Mouse (Mus musculus): Measurements from ENCODE around the gene Pde4b. TPM values are rescaled to one million over a fixed set of nuclear protein-coding genes. Genes with fewer than 3 reads are reported as not detected.
A peak's percentile ranks its signal among the peaks of the same experiment; 100 is the strongest.

The Pde4b gene
- polyA plus RNA-seq, 1 experiment = 19.0 TPM

DNA sequence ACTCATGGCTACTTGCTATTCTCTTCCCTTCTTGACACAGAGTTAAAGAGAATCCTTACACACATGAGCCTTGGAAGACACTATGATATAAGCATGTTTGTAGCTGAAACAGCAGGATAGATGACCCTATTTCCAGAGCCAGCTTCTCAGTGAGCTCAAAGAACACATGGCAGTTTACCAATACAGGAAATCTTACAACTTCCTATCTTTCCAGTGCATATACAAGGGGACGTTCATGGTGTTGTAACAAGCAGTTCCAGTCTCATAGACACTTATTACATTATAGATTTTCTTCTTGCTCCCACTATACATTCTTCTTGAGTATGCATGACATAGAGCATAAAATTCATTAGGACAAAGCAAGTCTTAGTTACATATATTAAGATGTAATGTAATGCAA, 146.3 kb downstream of the Pde4b start:
- Histone ChIP-seq H3K4me1 (ENCODE audit: control insufficient read depth, insufficient read depth, low read length) (peaks cover 3% of the 10 kb centered on the region; the same call in 1 of the 2 replicates), H3K27ac (ENCODE audit: insufficient read depth, low read length) (no peak overlapping the region), H3K4me3 (ENCODE audit: insufficient read depth, low read length) (no peak overlapping the region)
- no peak for TF ChIP-seq CTCF (IDR thresholded peaks at IDR 0.05; ENCODE audit: borderline replicate concordance, insufficient read depth, low read length)
- no peak for TF ChIP-seq POLR2A (IDR thresholded peaks at IDR 0.05; ENCODE audit: low read depth, low read length)

DNA sequence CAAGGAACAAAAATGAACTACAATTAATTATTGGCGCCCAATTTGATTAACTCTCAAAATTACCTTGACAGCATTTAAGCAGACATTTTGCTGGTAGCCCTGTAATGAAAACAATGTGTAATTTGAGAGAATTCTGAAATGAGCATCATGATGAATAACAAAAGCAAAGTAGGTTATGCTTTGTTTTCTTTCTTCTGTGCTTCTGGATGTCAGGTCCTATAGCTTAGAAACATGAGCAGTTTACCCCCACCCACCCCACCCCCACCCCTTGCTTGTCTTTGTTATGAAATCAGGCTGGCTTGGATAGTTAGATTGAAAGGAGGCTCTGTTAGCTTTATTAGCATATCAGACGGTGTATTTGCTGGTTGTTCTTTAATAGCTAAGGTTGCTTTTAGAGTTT, 147.8 kb downstream of the Pde4b start:
- H3K27ac ChIP-seq (ENCODE audit: insufficient read depth, low read length) = no peak overlapping the region
- no peak overlapping the region for H3K4me3 ChIP-seq (ENCODE audit: insufficient read depth, low read length)
- peaks cover 3% of the 10 kb centered on the region; the same call in 1 of the 2 replicates for H3K4me1 ChIP-seq (ENCODE audit: control insufficient read depth, insufficient read depth, low read length)
- TF ChIP-seq POLR2A (IDR thresholded peaks at IDR 0.05; ENCODE audit: low read depth, low read length) (no peak), CTCF (IDR thresholded peaks at IDR 0.05; ENCODE audit: borderline replicate concordance, insufficient read depth, low read length) (no peak)

GRCm38 (mm10) chr4:102239102-102239501, 151.8 kb downstream of the Pde4b start:
- Histone ChIP-seq H3K4me1 (ENCODE audit: control insufficient read depth, insufficient read depth, low read length) (peaks cover 3% of the 10 kb centered on the region; the same call in 1 of the 2 replicates), H3K4me3 (ENCODE audit: insufficient read depth, low read length) (no peak overlapping the region), H3K27ac (ENCODE audit: insufficient read depth, low read length) (no peak overlapping the region)
- TF ChIP-seq POLR2A (IDR thresholded peaks at IDR 0.05; ENCODE audit: low read depth, low read length) (no peak), CTCF (IDR thresholded peaks at IDR 0.05; ENCODE audit: borderline replicate concordance, insufficient read depth, low read length) (no peak)

DNA sequence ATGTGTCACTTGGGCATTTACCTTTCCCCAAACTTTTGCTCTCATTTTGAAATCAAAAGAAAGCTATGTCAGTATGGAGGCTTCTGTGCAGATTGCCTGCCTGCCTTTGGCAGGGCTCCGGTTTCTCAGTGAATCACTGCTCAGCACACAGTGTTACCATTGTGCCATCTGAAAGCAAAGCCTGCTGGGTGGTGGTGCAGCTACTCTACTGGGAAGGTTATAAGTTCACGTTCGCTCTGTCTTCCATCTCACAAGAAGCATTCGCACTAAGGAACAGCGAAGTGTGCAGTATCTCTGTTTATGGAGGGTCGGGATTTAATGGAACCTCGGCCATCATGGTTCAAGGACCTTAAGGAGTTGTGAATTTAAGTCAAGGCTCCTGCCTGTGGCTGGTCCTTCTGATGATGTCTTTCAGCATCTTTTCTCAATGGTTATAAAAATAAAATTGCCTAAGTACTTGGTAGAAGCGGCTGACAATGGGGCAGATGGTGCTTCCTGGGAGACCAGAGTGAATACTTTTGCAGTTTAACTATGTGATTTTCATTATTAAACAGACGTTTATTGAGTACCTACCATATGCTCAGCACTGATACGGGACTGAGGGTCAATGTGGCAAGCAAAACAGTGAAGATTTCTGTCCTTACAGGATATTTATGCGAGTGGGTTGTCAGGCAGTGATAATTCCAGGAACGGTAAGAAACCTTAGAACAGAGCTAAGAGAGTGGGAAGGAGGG, 152.5 kb downstream of the Pde4b start:
- peaks cover 3% of the 10 kb centered on the region; the same call in 1 of the 2 replicates for H3K4me1 ChIP-seq (ENCODE audit: control insufficient read depth, insufficient read depth, low read length)
- no peak overlapping the region for H3K4me3 ChIP-seq (ENCODE audit: insufficient read depth, low read length)
- no peak overlapping the region for H3K27ac ChIP-seq (ENCODE audit: insufficient read depth, low read length)
- TF ChIP-seq POLR2A (IDR thresholded peaks at IDR 0.05; ENCODE audit: low read depth, low read length) = no peak
- no peak for TF ChIP-seq CTCF (IDR thresholded peaks at IDR 0.05; ENCODE audit: borderline replicate concordance, insufficient read depth, low read length)

DNA sequence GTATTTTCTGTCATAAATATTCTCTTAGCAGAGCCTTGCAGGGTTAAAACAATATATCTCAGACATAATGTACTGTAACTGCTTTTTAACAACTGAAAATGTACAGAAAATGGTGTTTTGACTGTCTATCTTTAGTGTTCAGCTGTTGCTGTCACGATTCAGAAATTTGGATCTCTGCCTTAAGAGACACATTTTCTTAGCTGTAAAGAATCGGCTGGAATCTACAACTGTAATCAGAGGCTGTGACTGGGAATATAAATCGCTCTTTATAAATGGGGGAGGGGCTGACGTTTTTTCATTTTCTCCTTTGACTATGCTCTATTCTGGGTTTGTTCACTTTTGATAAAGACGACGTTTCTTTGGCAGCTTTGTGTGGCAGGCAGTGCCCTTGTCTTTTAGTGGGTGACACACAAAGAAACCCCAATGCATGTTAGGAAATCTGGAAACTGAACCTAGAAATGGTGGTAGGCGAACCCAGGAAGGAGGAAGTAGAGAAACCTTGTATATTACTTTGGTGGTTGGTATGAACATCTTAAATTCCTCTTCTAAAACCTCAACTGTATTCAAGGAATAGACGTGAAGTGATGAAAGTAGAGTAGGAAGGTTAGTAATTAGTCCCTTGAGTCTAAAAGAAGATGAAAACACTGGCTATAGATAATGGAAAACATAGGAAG, 153.5 kb downstream of the Pde4b start:
- Histone ChIP-seq H3K4me1 (ENCODE audit: control insufficient read depth, insufficient read depth, low read length) (0 out of 2 replicates have a peak, but pooled peaks cover under 1% of the 10 kb centered on the region), H3K27ac (ENCODE audit: insufficient read depth, low read length) (no peak overlapping the region), H3K4me3 (ENCODE audit: insufficient read depth, low read length) (no peak overlapping the region)
- TF ChIP-seq POLR2A (IDR thresholded peaks at IDR 0.05; ENCODE audit: low read depth, low read length) (no peak), CTCF (IDR thresholded peaks at IDR 0.05; ENCODE audit: borderline replicate concordance, insufficient read depth, low read length) (no peak)

DNA sequence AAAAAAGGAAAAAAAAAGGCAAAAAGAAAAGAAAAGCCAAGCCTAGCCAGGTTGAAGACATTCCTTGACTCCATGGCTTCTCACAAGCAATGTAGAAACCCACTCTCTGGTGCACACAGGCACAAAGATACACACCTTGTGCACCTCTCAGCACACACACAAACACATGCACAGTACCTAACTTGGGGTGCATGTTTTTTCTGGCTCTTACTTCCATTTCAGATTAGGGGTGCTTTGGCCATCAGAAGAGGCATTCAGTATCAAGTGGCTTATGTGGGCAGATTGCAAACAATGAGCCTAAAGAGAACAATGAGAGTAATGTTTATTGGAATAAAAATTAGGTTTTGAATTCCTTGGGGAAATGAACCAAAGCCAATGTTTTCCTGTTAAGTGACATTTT, 166.7 kb downstream of the Pde4b start:
- peaks cover 2% of the 10 kb centered on the region; the same call in 1 of the 2 replicates for H3K4me1 ChIP-seq (ENCODE audit: control insufficient read depth, insufficient read depth, low read length)
- TF ChIP-seq CTCF (IDR thresholded peaks at IDR 0.05; ENCODE audit: borderline replicate concordance, insufficient read depth, low read length) (no peak), POLR2A (IDR thresholded peaks at IDR 0.05; ENCODE audit: low read depth, low read length) (no peak)
- no peak overlapping the region for H3K27ac ChIP-seq (ENCODE audit: insufficient read depth, low read length)
- H3K4me3 ChIP-seq (ENCODE audit: insufficient read depth, low read length) = no peak overlapping the region

GRCm38 (mm10) chr4:102254466-102255294, 167.3 kb downstream of the Pde4b start:
- Histone ChIP-seq H3K4me3 (ENCODE audit: insufficient read depth, low read length) (peak overlapping the region; percentile 7; the same call in 1 of the 2 replicates), H3K27ac (ENCODE audit: insufficient read depth, low read length) (no peak overlapping the region), H3K4me1 (ENCODE audit: control insufficient read depth, insufficient read depth, low read length) (peaks cover 2% of the 10 kb centered on the region; the same call in 1 of the 2 replicates)
- TF ChIP-seq CTCF (IDR thresholded peaks at IDR 0.05; ENCODE audit: borderline replicate concordance, insufficient read depth, low read length) = no peak
- no peak for TF ChIP-seq POLR2A (IDR thresholded peaks at IDR 0.05; ENCODE audit: low read depth, low read length)

- TF ChIP-seq POLR2A (IDR thresholded peaks at IDR 0.05; ENCODE audit: low read depth, low read length) (no peak), CTCF (IDR thresholded peaks at IDR 0.05; ENCODE audit: borderline replicate concordance, insufficient read depth, low read length) (no peak)
- Histone ChIP-seq H3K27ac (ENCODE audit: insufficient read depth, low read length) (no peak overlapping the region), H3K4me1 (ENCODE audit: control insufficient read depth, insufficient read depth, low read length) (peaks cover 2% of the 10 kb centered on the region; the same call in 1 of the 2 replicates), H3K4me3 (ENCODE audit: insufficient read depth, low read length) (peak overlapping the region; percentile 7; the same call in 1 of the 2 replicates)
Observed at GRCm38 (mm10) chr4:102255295-102255670, 167.9 kb downstream of the Pde4b start.

GRCm38 (mm10) chr4:102256170-102256960, 169.0 kb downstream of the Pde4b start:
- TF ChIP-seq CTCF (IDR thresholded peaks at IDR 0.05; ENCODE audit: borderline replicate concordance, insufficient read depth, low read length) = no peak
- TF ChIP-seq POLR2A (IDR thresholded peaks at IDR 0.05; ENCODE audit: low read depth, low read length) = no peak
- no peak overlapping the region for H3K4me3 ChIP-seq (ENCODE audit: insufficient read depth, low read length)
- H3K4me1 ChIP-seq (ENCODE audit: control insufficient read depth, insufficient read depth, low read length) = peaks cover 2% of the 10 kb centered on the region; the same call in 1 of the 2 replicates
- H3K27ac ChIP-seq (ENCODE audit: insufficient read depth, low read length) = no peak overlapping the region
